Mouse (Mus musculus) gastrocnemius, postnatal 14 days (tissue): ENCODE measurements around the gene Oas2. TPM values are rescaled to one million over a fixed set of nuclear protein-coding genes. Genes with fewer than 3 reads are reported as not detected.

Experiments
- DNase-seq: peaks from one replicate; pipeline ENCODE4 v3.0.0; 2021; ENCODE audit warnings: mixed read lengths
- intact Hi-C: fragments of 180-260 bp; cut with DNase I; formaldehyde crosslinking; loops from one replicate; pipeline ENCODE4 v1.15.1; 2025; ENCODE audit warnings: low total_unique reads
- total RNA-seq, 2 experiments: library from RNA; stranded (reverse); gene quantifications; 2 replicates each; pipeline ENCODE4 v1.2.3; 2021

Gene Oas2
- total RNA-seq, 2 experiments from 2014 or later = 0.13 TPM; not detected in 1

DNA sequence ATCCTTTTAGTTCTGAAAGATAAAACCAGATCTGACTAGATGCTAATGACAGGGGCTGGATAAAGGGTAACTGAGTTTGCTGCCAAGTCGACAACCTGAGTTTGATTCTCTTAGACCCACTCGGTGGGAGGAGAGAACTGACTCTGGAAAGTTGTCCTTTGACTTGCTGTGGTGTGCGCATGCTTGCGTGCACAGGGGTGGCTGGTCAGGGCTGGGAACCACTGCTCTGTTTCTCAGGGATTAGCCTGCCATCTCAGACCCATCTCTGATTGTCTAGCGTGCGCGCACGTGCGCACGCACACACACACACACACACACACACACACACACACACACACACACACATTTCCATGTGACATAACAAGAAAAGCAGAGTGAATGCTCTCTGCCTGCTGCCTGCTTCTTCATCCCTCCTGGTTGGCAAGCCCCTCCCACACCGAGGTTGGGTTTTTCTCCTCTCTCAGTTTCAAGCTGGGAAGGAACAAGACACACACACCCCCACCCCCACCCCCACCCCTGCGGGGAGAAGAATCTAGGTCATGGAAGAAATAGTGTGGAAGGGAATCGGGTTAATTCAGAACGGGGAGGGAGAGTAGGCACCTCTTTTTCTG lies 15.2 kb downstream of the Oas2 start:
- intact Hi-C loops = no loop called here
- DNase-seq = no peak

DNA sequence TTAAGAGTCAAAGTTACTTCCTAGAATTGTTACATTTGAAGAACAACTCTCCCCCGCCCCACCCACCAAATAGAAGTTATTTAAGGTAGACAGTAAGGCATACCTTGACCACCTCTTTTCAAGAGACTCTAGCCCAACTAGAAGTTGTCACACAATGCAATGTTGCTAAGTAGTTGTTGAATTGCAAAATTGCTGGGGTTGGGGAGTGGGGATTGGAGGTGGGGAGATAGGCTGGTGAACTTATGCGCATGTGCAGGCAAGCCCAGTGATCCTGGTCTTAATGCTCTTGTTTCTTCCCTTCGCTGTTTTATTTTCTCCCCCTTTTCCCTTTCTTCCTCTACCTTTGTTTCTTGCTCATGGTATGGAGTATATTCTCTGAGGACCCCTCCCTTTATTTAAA lies 16.0 kb downstream of the Oas2 start:
- intact Hi-C loops = no loop called here
- DNase-seq = no peak

DNA sequence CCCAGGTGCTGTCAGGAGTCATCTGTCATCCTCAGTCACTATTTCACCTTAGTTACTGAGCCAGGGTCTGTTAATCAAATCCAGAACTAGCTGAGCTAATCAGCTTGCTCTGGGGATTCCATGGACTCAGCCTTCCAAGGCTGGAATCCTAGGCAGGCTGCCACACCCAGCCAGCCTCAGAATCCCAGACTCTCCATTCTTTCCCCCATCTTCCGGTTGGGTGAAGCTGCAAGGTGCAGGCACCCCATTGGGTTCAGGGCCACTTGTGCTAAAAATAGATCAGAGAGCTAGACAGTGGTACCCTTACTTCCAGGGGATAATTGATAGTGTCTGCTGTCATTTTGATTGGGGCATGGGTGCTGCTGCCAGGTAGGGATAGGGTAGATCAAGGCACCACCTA lies 16.9 kb downstream of the Oas2 start:
- intact Hi-C loops = no loop called here
- DNase-seq = no peak

DNA sequence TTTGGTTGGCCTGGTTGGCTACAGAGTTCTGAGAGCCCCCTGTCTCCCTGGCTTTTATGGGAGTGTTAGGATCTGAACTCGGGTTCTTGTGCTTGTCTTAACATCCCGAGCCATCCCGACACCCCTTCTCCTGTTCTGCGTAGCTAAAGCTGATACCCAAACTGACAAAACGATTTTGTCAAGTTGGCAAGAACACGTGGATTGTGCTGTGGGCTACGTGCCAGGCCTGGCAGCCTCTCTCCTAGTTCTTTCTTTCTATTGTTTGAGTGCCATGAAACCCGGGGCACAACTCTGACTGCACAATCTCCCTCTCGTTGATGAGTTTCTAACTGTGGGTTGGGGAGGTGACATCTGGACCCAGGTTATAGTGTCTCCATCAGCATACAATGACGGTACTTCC lies 20.3 kb downstream of the Oas2 start:
- intact Hi-C loops = no loop called here
- DNase-seq = no peak

DNA sequence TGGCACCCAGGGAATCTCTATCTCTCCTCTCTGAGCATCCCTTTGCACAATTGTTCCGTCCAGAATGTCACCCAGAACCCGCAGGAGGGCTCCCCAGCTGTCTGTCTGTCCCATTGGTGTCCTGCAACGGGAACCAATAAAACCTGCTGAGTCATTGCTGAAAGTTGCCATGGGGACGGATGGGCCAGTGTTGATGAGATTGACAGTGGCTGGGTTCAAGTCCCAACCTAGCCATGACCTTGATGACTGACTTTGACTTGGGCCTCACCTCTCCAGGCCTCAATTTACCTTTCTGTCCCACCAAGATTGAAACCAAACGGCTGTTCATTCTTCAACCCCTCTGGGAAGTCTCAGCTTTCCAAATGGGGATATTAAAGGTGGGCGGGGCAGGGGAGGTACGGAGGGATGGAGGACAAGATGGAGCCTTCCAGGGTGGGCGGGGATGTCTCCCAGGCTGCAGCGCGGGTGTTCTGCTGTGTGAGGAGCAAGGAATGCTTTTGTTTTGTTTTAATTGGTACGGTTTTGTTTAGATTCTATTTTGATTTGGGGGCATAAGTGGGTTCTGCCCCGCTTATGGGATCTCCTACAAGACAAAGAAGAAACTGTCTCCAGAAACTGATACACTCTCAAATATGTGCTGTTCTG lies 23.7 kb downstream of the Oas2 start:
- intact Hi-C loops = no loop called here
- no peak for DNase-seq

DNA sequence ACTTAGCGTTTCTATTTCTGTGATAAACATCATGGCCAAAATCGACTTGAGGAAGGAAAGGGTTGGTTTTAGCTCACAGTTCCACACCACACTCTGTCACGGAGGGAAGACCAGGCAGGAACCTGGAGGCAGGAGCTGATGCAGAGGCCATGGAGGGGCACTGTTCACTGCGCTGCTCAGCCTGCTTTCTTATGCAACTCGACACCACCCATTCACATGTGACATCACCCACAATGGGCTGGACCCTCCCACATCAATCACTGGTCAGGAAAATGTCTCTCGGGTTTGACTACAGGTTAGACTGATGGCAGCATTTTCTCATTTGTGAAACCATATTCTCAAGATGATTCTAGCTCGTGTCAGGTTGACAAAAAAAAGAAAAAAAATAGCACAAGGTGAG lies 28.6 kb downstream of the Oas2 start:
- intact Hi-C loops = no loop called here
- DNase-seq = no peak

DNA sequence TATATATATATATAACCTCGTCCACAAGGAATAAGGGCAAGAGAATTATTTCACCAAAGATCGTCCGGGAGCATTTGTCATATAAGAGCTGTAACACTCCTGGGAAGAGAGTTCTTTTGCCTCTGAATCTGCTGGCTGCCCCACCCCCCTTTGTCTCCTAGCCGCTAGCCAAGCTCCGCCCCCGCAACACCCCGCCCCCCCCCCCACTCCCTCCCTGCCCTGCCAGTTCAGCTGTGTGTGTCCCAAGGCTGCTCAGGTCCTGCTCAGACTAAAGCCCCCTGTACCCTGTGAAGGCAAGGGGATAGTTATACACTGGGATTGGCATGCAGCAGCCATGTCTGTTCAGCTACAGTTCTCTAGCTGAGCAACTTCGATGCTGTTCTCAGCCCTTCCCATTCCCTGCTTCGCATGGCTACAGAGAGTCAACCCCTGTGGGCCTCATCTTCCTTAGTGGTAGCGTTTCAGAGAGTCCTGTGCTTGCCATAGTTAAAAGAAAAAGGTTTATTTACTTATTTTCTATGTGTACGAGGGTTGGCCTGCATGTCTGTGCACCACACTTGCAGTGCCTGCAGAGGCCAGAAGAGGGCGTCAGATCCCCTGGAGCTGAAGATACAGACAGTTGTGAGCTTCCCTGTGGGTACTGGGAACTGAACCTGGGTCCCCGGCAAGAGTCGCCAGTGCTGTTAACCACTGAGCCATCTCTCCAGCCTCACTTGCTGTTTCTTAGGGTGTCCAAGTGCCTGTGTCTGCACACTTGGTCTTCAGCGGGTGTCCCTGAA lies 30.9 kb downstream of the Oas2 start:
- DNase-seq = no peak
- intact Hi-C loops = no loop called here

DNA sequence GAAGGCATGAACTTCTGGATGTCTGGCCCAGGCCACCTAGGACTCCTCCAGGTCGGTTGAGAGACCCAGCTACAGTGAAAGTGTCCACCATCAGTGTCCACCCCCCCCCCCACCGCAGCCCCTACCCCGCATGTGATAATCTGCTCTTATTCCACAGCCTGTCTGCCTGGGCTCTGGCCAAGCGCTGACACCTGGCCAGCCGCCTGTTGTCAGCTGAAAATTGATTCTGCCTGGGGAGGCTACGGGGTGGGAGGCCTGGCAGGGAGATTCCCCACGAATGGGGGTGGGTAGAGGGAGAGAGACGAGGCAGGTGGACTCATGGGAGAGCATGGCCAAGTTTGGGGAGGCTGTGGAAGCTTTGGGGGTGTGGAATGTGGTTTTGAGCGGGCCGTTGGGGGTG lies 32.5 kb downstream of the Oas2 start:
- intact Hi-C loops = no loop called here
- DNase-seq = no peak

DNA sequence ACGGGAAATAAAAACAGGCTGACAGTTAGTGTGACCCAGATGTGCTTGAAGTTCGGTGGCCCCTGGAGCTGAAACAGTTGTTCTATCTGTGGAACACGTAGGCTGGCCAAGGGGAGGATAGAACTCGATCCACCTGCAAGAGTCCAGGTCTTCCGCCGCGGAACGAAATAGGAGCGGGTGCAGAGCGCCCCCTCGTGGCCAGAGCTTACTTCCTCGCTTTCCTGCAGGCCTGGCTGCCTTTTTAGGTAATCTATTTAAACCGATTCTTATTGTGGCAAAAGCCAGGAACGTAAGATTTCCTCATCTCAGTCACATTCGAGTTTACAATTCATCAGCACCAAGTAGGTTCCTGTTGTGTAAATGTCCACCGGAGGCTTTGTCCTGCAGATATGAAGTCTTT lies 35.3 kb downstream of the Oas2 start:
- intact Hi-C loops = no loop called here
- peak; percentile 62 for DNase-seq

DNA sequence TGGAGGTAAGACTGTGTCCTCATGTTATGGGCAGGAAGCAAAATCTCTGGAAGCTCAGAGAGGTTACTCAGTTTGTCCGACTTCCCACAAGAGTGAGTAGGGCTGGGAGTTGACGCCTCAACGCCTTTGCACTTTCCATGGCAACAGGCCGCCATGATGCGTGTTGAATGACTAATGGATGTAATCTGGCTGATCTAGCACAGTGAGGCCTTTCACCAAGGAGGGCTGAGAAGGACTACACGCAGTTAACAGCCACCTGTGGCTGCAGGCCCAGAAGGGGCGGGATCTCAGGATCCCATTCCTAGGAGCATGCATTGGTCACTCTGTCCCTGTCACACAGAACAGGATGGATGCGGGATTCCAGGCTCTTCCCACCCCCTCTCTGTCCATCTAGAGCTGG lies 36.9 kb downstream of the Oas2 start:
- DNase-seq = no peak
- intact Hi-C loops = no loop called here

DNA sequence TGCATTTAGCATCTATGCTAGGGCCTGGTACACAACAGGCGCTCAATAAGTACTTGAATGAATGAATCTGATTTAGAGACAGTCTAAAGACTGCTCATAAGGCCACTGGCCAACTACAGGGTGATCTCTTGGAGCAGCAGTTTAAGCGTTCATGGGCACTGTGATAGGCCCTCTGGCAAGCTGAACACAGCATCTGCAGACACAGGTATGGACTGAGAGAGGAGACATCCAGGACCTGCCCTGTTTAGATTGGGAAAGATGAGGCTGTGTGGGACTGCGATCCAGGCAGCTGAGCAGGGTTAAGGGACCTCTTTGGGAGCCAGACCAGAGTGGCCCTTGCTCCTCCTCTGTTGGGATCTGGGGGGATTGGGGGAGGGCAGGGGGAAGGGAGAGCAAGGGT lies 37.8 kb downstream of the Oas2 start, which contains the start of gene Dtx1:
TSS of gene Dtx1 (minus strand) at position 101 of the 400 bp plus-strand sequence.
- DNase-seq = no peak
- intact Hi-C loops = loop anchor here (2.0 kb wide), 1 partner anchor 31 kb away; no protein-coding TSS in a partner anchor

DNA sequence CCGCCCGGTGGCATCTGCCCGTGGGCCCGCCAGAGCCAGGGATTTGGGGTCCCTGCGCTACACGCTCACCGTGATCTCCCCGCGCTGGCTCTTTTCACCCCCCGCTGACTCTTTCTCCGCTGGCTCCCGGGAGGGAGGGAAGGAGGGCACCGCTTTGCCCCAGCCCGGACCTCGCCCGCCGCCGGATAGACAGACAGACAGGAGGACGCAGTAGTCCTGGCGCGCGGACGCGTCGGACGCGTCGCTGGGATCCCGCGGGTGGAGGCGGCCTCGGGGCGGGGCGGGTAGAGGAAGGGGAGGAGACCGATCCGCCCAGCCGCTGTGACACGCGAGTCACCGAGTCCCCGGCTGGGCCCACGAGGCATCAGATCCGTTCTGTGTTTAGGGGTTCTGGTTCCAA lies 38.2 kb downstream of the Oas2 start:
- intact Hi-C loops = loop anchor here (2.0 kb wide), 1 partner anchor 31 kb away; no protein-coding TSS in a partner anchor
- peak; percentile 50 for DNase-seq

DNA sequence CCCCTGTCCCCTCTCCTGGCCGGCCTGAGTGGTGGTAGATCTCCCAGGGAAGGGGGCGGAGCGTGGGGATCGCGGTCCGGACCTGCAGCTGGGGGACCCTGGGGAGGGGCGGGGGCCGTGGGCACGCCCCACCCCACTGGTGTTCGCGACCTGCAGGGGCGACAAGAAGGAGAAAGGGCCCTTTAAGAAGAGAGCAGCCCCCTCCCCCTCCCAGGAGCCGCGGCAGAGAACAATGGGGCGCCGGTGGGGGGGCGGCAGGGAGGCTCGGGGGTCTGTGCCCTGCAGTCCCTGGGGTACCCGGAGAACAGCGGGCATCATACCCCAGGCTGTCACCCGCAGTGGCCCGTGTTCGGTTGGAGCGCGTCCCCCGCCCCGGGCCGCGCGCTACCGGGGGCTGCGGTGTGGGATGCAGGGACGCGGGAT lies 38.8 kb downstream of the Oas2 start:
- intact Hi-C loops = loop anchor here (2.0 kb wide), 1 partner anchor 30 kb away; no protein-coding TSS in a partner anchor
- no peak for DNase-seq

DNA sequence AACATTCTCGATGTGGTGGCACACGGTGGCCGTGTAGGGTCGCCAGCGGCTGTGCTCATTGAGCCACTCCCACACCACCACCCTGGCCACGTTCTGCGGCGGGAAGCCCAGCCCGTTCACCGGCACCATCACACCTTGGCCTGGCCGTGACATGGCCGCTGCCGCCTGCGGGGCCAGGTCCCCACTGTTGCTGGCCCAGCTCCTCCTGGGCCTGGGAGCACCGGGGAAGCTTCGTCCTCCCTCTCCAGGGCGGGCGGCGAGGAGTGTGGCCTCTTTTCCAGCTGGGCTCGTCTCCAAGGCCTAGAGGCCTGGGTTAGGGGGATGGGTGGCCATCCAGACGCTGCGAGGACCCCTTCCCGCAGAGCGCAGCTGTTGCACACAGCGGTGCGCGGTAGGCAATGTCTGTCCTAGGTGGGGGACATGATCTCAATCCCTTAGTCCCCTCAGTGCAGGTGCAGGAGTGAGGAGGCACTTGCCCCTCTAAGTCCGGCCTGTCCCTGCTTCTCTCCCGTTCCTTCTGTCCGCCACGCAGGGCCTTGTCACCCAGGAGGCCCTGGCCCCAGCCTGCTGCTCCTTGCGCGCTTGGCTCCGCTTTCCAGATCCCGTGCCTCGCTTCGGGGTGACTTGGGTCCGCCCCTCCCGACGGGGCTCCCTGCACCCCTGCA lies 39.4 kb downstream of the Oas2 start:
- intact Hi-C loops = loop anchor here (2.0 kb wide), 1 partner anchor 29 kb away; no protein-coding TSS in a partner anchor
- DNase-seq = peak; percentile 24

DNA sequence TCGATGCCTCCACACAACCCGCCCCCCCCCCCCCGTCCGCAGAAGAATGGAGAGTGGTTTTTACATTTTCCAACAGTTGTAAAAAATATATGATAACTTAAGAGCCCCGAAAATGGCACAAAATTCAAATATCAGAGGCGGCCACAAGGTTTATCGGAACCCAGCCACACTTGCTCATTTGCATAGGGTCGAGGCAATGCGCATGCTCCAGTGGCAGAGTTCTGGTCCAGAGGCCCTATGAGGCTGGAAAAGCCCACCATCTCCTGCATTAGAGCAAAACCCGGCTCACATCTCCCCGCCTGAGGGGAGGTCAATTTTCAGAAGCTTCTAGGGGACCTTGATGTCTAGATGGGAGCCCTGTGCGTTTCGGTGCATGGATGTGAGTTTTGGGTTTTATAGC lies 42.7 kb downstream of the Oas2 start:
- intact Hi-C loops = no loop called here

DNA sequence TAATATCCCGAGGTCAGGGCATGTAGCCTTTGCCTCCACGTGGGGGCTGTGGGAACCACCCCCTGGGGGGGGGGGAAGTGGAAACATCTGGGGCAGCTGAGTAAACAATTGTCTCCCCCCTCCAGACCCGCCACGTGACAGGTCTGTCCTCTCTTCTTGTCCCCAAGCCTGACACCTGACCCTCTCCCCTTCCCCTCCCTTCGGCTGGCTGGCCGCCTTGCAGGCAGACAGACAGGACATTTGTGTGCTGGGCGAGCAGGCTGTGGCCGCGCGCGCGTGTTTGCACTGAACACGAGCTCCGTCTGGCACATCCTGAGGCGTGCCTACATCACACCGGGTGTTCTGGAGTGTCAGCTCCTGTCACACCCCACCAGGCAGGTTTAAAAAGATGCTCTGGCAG lies 43.1 kb downstream of the Oas2 start:
- intact Hi-C loops = no loop called here
- no peak for DNase-seq

More for the DNA sequence above, 42.7 kb downstream of the Oas2 start:
- no peak for DNase-seq

DNA sequence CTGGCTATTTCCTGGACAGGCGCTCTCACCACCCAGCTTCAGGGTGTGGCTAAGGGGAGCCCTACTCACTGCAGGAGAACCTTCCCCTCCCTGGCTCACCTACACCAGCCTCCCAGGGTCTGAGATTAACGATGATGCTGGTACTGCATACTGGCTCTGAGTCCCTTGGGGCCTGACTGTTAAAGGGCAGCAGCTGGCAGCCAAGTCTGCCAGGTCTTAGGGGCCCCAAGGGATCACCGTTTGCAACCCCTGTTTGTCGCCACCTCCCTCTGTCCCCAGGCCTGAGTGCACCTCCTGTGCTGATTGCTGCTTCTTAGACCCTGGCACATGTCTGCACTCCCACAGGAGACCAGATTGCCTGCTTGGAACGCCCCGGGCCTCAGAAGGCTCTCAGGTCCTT lies 45.2 kb downstream of the Oas2 start:
- DNase-seq = no peak
- intact Hi-C loops = no loop called here

DNA sequence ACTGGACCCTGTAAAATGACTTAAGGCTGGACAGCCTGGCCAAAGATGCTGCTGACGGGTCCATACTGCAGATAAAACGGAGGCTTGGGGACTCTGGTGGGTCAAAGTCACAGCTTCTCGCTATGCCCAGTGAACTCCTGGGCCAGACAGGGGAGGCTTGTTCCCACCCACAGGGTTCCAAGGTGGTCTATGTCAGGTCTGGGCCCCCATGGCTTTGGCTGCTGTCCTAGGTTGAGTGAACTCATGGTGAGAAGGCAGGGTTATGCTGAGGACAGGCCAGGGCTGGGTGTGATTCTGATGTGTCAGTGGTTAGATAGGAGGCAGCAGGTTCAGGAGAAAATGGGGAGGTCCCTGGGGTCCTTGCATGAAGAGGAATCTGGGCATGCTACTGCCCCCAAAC lies 46.0 kb downstream of the Oas2 start:
- intact Hi-C loops = no loop called here
- no peak for DNase-seq

DNA sequence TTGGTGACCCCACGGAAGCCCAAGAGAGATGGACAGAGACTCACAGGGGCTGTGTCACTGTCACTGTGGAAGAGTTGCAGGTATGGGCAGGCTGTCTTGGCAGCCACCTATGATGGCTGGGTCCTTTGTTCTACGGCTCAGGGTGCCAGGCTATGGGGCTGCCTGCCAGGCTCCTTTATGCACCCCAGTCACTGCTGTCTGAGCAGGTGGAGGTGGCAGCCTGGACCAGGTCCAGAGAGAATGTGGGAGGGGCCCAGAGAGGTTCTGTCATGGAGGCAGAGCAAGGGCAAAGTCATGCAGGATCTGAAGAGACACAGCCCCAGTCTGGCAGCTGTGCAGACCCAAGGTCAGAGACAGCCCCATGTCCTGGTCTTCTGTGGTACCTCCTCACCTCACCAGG lies 46.7 kb downstream of the Oas2 start:
- no peak for DNase-seq
- intact Hi-C loops = no loop called here

DNA sequence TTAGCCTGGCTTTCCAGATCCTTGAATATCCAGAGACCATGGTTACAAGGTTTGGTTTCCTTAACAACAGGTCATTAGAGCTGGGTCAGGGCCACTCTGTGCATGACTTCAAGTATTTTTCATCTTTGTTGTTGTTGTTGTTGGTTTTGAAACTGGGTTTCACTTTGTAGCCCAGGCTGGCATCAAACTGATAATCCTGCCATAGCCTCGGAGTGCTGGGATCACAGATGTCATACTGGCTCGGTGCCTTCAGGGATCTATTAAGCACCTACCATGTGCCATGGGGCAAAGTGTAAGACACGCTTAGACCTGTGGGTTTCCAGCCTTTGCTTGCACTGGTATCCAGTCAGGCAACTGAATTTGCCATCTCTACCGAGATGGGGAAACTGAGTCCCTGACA lies 47.2 kb downstream of the Oas2 start:
- intact Hi-C loops = no loop called here
- DNase-seq = no peak
